Mouse (Mus musculus): Measurements from ENCODE around the gene Hoxa2. TPM values are rescaled to one million over a fixed set of nuclear protein-coding genes. Genes with fewer than 3 reads are reported as not detected.

The Hoxa2 gene
- polyA plus RNA-seq, 1 experiment = 14.2 TPM

GRCm38 (mm10) chr6:52185222-52185621 is 20.6 kb upstream of the Hoxa2 start:
- TF ChIP-seq CTCF (IDR thresholded peaks at IDR 0.05; ENCODE audit: borderline replicate concordance, extremely low read depth, insufficient read depth, insufficient read length) = no peak
- TF ChIP-seq POLR2A (IDR thresholded peaks at IDR 0.05; ENCODE audit: borderline replicate concordance, extremely low read depth, insufficient read depth, insufficient read length, poor library complexity, severe bottlenecking) = no peak
- DNase-seq (ENCODE audit: low read depth) = no peak

- no peak for DNase-seq (ENCODE audit: low read depth)
- TF ChIP-seq POLR2A (IDR thresholded peaks at IDR 0.05; ENCODE audit: borderline replicate concordance, extremely low read depth, insufficient read depth, insufficient read length, poor library complexity, severe bottlenecking) (no peak), CTCF (IDR thresholded peaks at IDR 0.05; ENCODE audit: borderline replicate concordance, extremely low read depth, insufficient read depth, insufficient read length) (no peak)
These were observed 20.0 kb upstream of the Hoxa2 start for GRCm38 (mm10) chr6:52184668-52185067.

GRCm38 (mm10) chr6:52183311-52184080 is 18.9 kb upstream of the Hoxa2 start:
- DNase-seq (ENCODE audit: low read depth) = no peak
- TF ChIP-seq CTCF (IDR thresholded peaks at IDR 0.05; ENCODE audit: borderline replicate concordance, extremely low read depth, insufficient read depth, insufficient read length) (no peak), POLR2A (IDR thresholded peaks at IDR 0.05; ENCODE audit: borderline replicate concordance, extremely low read depth, insufficient read depth, insufficient read length, poor library complexity, severe bottlenecking) (no peak)

- no peak for TF ChIP-seq CTCF (IDR thresholded peaks at IDR 0.05; ENCODE audit: borderline replicate concordance, extremely low read depth, insufficient read depth, insufficient read length)
- no peak for TF ChIP-seq POLR2A (IDR thresholded peaks at IDR 0.05; ENCODE audit: borderline replicate concordance, extremely low read depth, insufficient read depth, insufficient read length, poor library complexity, severe bottlenecking)
- DNase-seq (ENCODE audit: low read depth) = no peak
These were observed 18.2 kb upstream of the Hoxa2 start for GRCm38 (mm10) chr6:52182793-52183192.

- TF ChIP-seq POLR2A (IDR thresholded peaks at IDR 0.05; ENCODE audit: borderline replicate concordance, extremely low read depth, insufficient read depth, insufficient read length, poor library complexity, severe bottlenecking) = no peak
- TF ChIP-seq CTCF (IDR thresholded peaks at IDR 0.05; ENCODE audit: borderline replicate concordance, extremely low read depth, insufficient read depth, insufficient read length) = no peak
- no peak for DNase-seq (ENCODE audit: low read depth)
These were observed 17.4 kb upstream of the Hoxa2 start for GRCm38 (mm10) chr6:52182030-52182429.

- DNase-seq (ENCODE audit: low read depth) = no peak
- TF ChIP-seq CTCF (IDR thresholded peaks at IDR 0.05; ENCODE audit: borderline replicate concordance, extremely low read depth, insufficient read depth, insufficient read length) (no peak), POLR2A (IDR thresholded peaks at IDR 0.05; ENCODE audit: borderline replicate concordance, extremely low read depth, insufficient read depth, insufficient read length, poor library complexity, severe bottlenecking) (no peak)
These were observed 16.1 kb upstream of the Hoxa2 start for GRCm38 (mm10) chr6:52180726-52181125.

- no peak for TF ChIP-seq CTCF (IDR thresholded peaks at IDR 0.05; ENCODE audit: borderline replicate concordance, extremely low read depth, insufficient read depth, insufficient read length)
- no peak for TF ChIP-seq POLR2A (IDR thresholded peaks at IDR 0.05; ENCODE audit: borderline replicate concordance, extremely low read depth, insufficient read depth, insufficient read length, poor library complexity, severe bottlenecking)
- no peak for DNase-seq (ENCODE audit: low read depth)
These were observed 15.6 kb upstream of the Hoxa2 start for GRCm38 (mm10) chr6:52180213-52180710.

- TF ChIP-seq CTCF (IDR thresholded peaks at IDR 0.05; ENCODE audit: borderline replicate concordance, extremely low read depth, insufficient read depth, insufficient read length) = no peak
- TF ChIP-seq POLR2A (IDR thresholded peaks at IDR 0.05; ENCODE audit: borderline replicate concordance, extremely low read depth, insufficient read depth, insufficient read length, poor library complexity, severe bottlenecking) = no peak
- no peak for DNase-seq (ENCODE audit: low read depth)
These were observed 15.1 kb upstream of the Hoxa2 start for GRCm38 (mm10) chr6:52179690-52180089.

- DNase-seq (ENCODE audit: low read depth) = no peak
- TF ChIP-seq POLR2A (IDR thresholded peaks at IDR 0.05; ENCODE audit: borderline replicate concordance, extremely low read depth, insufficient read depth, insufficient read length, poor library complexity, severe bottlenecking) (no peak), CTCF (IDR thresholded peaks at IDR 0.05; ENCODE audit: borderline replicate concordance, extremely low read depth, insufficient read depth, insufficient read length) (no peak)
These were observed 14.5 kb upstream of the Hoxa2 start for GRCm38 (mm10) chr6:52178918-52179665.

GRCm38 (mm10) chr6:52177806-52178205 is 13.2 kb upstream of the Hoxa2 start:
- TF ChIP-seq POLR2A (IDR thresholded peaks at IDR 0.05; ENCODE audit: borderline replicate concordance, extremely low read depth, insufficient read depth, insufficient read length, poor library complexity, severe bottlenecking) (no peak), CTCF (IDR thresholded peaks at IDR 0.05; ENCODE audit: borderline replicate concordance, extremely low read depth, insufficient read depth, insufficient read length) (no peak)
- DNase-seq (ENCODE audit: low read depth) = no peak

GRCm38 (mm10) chr6:52177061-52177735 is 12.6 kb upstream of the Hoxa2 start, which contains the start of gene 5730596B20Rik:
5730596B20Rik (plus strand) TSS chr6:52177498.
- no peak for DNase-seq (ENCODE audit: low read depth)
- no peak for TF ChIP-seq CTCF (IDR thresholded peaks at IDR 0.05; ENCODE audit: borderline replicate concordance, extremely low read depth, insufficient read depth, insufficient read length)
